Mouse (Mus musculus) gastrocnemius, postnatal 10 days (tissue): ENCODE data around the gene Dhrs13. TPM values are rescaled to one million over a fixed set of nuclear protein-coding genes. Genes with fewer than 3 reads are reported as not detected.

Source experiments
- DNase-seq: peaks from one replicate; pipeline ENCODE4 v3.0.0; 2021; ENCODE audit warnings: mixed read lengths
- long read RNA-seq, 2 experiments: library from polyadenylated mRNA; stranded (forward); transcript quantifications; one replicate each; pipeline ENCODE4 v2.0.0; 2021
- total RNA-seq, 2 experiments: library from RNA; stranded (reverse); gene quantifications; 2 replicates each; pipeline ENCODE4 v1.2.3; 2021

Gene Dhrs13
- 1 to 10 TPM; 3.0 to 4.3 TPM for total RNA-seq
- long read RNA-seq, experiment 1, transcript Dhrs13-201 (5 exons, 1,779 nt): major isoform, 7 of 7 reads
- long read RNA-seq, experiment 1, partial matches to known transcripts: 0 of 7 reads
- long read RNA-seq, experiment 1, other reads (novel, unspliced or antisense): 0 of 7 reads
- long read RNA-seq, experiment 2, transcript Dhrs13-201 (5 exons, 1,779 nt): major isoform, 12 of 12 reads
- long read RNA-seq, experiment 2, partial matches to known transcripts: 0 of 12 reads
- long read RNA-seq, experiment 2, other reads (novel, unspliced or antisense): 0 of 12 reads

GRCm38 (mm10) chr11:78031947-78032808 is at the start of gene Dhrs13:
TSS of gene Dhrs13 (plus strand) at chr11:78032280.
- peak; percentile 90 for DNase-seq

DNA sequence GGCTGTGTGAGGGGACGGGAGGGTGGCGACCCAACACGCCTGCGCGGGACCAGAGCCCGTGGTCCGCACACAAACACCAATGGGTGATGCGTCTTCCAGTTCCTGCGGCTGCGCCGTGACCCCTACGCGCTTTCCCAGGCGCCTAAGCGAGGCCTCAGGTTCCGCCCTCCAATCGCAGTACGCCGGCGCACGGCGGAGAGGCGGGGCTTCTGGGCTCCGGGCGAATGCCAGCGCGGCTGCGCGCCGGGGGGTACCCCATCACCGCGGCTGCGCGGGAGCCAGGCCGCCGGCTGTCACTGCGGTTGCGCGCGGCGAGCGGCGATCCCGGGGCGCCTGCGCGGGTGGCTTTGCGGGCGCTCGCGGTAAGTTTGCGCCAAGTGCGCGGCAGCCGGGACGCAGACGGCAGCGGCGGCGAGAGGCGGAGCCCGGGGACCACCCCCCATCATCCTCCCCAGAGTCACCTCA is 49.6 kb upstream of the Dhrs13 start, which contains the start of gene Phf12:
Phf12 (plus strand) TSS at position 314 of the 465 bp plus-strand sequence.
- peak; percentile 99 for DNase-seq

DNA sequence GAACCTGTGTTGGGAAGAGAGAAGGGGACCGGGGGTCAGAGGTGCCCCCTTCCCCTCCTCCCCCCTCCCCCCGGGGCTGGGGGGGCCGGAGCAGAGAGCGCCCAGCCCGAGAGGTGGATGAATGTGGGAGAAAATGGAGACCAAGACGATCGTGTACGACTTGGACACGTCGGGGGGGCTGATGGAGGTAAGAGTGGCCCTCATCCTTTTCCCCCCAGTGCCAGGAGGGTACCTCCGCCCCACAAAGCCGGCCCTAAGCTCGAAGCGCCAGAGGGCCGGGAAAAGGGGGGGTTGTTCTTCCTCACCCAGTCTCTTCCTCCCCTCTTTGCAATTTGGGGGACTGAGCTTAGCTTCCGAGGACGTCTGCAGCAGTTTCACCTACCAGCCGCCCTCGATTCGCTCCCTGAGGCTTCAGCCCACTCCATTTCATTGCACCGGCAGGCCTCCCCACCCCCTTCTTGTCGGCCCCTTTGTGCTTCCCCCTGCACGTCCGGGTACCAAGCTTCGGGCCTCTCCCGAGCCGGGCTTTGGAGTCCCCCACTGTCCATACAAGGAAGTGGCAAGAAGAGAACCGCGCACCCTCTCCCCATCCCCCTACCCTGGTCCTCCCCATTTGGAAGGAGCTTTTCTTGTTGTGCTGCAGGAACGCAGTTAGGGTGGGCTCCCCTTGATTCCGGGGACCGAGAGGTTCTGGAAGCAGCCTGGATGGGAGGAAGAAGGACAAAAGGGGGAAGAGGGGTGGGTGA is 48.7 kb upstream of the Dhrs13 start:
- peak; percentile 50 for DNase-seq

DNA sequence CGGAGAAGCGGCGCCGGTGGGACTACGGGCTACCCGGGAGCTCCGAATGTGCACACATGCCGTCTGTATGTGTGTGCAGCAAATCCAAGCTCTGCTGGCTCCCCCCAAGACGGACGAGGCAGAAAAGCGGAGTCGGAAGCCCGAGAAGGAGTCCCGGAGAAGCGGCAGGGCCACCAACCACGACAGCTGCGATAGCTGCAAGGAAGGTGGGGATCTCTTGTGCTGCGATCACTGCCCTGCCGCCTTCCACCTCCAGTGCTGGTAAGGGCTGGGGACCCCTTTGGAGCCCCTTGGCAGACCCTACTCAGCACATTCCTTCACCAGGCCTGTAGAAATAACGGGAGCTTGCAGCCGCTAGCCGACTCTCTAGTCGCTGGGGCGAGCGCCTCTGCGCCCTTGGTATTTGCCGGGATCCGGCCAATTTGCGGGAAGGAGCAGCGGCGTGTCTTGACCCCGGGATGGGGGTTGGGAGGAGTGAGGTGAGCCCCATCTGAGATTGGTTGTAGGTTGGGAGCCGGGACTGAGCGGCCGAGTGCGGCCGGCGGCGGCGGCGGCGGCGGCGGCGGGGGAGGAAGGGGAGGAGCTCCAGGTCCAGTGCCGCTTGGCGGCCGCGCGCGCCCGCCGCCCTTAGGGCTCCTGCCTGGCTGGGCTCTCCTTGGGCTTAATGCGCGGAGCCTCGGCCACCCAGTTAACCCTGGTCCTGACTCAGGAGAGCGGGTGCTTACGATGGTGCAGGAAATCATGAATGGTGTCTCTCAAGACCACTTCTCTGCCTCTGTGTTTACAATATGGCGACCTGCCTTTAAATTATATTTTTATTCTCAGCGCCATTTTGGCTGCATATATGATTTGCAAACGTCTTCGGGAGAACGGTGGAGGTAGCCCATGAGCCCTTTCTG is 47.9 kb upstream of the Dhrs13 start:
- DNase-seq: peak; percentile 72

DNA sequence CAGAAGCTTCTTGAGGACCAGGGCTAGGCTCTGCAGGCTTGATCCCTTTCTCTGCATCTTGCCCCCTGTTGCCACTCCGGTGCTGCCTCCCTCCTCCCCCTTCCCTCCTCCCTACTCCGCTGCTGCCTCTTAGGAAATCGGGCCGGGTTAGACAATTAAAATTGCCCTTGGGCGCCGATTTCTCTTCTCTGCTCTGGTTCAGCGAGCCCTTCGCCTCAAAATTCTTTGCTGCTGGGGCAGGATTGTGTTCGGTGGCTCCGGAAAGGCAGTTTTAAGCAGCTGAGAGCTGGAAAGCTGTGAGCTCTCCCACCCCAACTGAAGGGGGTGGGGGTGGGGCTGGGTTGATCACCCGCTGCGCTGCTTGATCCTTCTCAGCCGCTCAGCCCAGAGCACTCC is 47.2 kb upstream of the Dhrs13 start:
- peak; percentile 29 for DNase-seq

GRCm38 (mm10) chr11:77985541-77986065 is 46.5 kb upstream of the Dhrs13 start:
- DNase-seq: no peak

DNA sequence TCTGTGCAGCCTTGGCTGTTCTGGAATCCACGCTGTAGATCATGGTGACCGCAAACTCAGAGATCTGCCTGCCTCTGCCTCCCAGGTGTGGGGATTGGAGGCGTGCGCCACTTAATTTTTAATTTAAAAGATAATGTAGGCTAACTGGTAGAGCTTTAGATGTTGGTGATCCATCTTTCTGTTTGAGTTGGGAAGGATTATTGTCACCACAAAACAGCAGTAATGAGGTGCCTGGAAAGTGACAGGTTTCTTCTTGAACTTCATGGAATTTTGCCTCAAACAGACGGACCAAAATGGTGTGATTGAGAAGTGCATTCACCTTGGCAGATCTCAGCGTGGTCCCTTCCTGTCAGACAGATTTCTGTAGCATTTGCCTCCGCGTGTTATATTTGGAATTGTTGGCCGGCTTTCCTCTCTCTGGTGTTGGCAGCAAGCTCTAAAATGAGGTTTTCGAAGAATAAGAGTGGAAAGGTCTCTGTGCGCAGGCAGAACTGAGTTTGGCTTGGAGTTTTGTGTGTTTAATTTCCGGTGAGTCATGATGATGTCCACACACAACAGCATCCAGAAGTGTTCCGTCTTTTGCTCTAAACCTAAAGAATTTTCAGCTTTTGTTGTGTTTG is 42.9 kb upstream of the Dhrs13 start:
- no peak for DNase-seq

- no peak for DNase-seq
These were observed 36.5 kb upstream of the Dhrs13 start for GRCm38 (mm10) chr11:77995556-77995955.

DNA sequence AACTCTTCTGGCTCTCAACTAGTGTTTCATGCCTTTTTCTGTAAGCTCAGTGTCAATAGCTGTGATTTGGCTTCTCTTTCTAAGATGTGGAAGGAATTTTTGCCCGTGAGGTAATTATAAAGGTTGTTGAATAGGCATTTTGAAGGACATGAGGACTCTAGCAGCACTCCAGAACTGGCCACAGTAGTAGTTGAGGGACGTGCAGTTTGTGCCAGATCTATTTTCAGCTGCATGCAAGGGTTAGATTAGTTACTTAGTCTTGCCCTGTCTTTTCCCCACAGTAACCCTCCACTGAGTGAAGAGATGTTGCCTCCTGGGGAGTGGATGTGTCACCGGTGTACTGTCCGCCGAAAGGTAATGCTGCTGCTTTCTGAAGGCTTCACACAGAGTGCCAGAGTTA is 25.6 kb upstream of the Dhrs13 start:
- DNase-seq: no peak

- peak; percentile 76 for DNase-seq
These were observed 12.4 kb upstream of the Dhrs13 start for GRCm38 (mm10) chr11:78019676-78020075.

DNA sequence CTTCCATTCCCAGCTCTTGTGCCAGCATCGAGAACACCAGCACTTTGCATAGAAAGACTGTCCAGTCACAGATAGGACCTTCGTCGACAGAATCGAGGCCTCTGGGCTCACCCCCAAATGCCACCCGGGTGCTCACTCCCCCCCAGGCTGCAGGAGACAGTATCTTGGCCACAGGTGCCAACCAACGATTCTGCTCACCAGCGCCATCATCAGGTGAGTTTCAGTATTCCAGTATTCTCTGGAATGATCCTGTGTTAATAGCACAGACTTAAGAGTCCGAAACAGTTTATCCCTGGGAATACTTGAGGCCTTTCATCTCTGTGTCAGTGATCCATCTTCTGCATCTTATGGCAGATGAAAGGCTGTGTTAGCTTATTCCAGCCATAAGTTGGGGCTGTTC is 8.5 kb upstream of the Dhrs13 start:
- DNase-seq: peak; percentile 53

DNA sequence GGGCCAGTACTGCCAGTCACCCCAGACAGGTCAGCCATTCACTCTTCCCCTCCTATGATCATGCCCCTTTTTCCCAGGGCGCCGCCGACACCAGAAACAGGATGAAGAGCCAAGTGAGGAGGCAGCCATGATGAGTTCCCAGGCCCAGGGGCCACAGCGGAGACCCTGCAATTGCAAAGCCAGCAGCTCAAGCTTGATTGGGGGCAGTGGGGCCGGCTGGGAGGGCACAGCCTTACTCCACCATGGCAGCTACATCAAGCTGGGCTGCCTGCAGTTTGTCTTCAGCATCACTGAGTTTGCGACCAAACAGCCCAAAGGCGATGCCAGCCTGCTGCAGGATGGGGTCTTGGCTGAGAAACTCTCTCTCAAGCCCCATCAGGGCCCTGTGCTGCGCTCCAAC is 2.8 kb upstream of the Dhrs13 start:
- DNase-seq: no peak

DNA sequence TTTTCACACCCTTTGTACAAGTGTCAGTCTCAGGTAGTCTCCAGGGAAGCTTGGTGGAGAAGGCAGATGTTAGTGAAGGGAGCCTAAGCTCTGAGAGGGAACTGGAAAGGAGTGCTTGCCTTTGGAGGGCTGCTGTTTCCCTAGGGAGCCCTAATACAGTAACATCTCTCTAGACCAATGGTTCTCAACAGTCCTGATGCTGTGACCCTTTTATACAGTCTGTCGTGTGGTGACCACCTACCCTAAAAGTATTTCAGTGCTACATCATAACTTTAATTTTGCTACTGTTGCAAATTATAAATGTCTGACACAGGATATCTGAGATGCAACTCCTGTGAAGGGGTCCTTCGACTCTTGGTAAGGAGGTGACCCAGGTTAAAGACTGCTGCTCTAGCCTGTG is 1.5 kb upstream of the Dhrs13 start:
- no peak for DNase-seq

GRCm38 (mm10) chr11:78031389-78031788 is 691 bp upstream of the Dhrs13 start:
- no peak for DNase-seq

DNA sequence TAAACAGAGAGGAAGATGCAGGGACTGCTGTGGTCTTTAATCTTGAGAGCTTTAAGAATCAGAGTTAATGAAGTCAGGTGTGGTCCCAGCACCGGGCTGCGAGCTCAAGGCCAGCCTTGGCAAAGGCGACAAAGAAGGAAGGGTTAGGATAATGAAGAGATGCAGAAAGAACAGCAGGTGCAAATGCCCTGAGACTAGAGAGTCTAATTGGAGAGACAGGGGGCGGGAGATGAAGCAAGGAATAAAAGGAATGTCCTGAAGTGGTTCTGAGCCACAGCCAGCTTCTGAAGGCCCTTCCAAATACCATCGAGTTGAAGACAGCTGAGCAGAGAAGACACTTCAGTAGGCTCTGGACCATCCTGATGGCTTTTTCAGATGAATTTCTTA is 722 bp downstream of the Dhrs13 start:
- DNase-seq: no peak

DNA sequence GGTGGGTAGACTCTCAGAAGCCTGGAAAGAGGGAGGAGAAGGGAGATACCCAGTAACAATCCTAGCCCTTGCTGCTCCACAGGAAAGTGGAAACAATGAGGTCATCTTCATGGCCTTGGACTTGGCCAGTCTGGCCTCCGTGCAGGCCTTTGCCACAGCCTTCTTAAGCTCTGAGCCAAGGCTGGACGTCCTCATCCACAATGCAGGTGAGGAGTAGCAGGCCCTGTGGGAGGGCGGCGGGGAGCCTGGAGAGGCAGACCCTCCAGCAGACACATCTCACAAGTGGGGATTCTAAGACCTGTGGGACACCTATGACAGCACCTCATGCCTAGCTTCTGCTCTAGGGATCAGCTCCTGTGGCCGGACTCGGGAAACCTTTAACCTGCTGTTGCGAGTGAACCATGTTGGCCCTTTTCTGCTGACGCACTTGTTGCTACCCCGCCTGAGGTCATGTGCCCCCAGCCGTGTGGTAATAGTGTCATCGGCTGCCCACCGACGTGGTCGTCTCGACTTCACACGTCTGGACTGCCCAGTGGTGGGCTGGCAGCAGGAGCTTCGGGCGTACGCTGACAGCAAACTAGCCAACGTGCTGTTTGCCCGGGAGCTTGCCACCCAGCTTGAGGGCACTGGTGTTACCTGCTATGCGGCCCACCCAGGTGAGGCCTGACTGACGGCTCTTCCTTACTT is 2.0 kb downstream of the Dhrs13 start:
- no peak for DNase-seq

DNA sequence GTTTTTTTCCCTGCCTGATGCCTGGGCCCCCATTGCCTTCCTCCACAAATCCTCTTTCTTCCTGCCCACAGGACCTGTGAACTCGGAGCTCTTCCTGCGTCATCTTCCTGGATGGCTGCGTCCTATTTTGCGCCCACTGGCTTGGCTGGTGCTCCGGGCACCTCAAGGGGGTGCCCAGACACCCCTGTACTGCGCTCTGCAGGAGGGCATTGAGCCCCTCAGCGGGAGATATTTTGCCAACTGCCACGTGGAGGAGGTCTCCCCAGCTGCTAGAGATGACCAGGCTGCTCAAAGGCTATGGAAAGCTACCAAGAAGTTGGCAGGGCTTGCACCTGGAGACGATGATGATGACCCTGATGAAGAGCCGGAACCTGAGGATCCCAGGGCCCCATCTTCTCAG is 4.7 kb downstream of the Dhrs13 start:
- DNase-seq: no peak

DNA sequence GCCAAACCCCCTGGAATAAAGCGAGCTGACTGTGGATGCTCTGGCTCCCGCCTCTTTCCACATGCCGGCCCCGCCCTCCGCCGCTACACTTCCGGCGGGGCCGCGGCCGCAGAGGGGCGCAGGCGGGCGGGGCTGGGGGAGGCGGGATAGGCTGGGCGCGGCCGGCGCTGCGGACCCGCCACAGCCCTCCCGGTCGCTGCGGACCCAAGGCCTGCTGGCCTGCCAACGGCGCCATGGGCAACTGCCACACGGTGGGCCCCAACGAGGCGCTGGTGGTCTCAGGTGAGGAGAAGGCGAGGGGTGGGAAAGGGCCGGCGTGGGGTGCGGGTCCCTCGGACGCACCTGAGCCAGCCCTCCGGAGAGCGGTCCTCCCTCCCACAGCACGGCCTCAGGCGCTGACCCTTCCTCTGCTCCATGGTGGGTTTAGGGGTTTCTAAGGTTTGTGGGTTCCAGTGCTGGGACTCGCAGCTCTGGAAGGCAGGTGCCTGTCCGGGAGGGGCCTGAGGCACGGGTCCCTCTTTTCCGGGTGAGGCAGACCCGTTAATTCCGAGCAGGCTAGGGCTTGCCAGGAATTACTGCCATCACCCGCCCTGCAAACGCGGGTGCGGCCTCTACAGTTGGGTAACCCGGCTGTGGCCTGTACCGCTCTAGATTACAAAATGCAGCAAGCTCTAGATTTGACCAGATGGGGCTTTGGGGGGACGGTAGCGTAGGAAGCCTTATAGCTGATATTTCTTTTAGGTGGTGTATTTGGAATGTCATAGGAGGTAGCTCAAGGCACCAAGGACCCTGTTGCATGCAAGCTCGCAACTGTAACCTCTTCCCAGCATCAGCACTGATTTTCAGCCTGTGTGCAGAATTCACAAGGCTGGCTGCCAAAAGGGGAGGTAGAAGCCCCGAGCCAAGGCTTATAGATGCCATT is 6.0 kb downstream of the Dhrs13 start, which contains the start of gene Flot2:
Flot2 (plus strand) TSS at position 101 of the 922 bp plus-strand sequence.
- peak; percentile 71 for DNase-seq

DNA sequence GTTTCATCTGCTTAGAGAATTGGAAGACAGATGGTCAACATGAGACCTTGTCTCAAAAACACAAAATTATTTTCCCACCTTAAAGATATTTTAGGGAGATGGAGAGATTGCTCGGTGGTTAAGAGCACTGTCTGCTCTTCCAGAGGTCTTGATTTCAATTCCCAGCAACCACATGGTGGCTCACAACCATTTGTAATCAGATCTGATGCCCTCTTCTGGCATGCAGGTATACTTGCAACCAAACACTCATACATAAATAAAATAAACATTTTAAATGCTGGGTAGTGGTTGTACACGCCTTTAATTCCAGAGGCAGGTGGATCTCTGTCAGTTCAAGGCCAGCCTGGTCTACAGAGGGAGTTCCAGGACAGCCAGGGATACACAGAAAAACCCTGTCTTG is 8.8 kb downstream of the Dhrs13 start:
- no peak for DNase-seq
